Mouse (Mus musculus): ENCODE measurements at regions not wholly inside any gene's neighbourhood (a gene's known extent, or its start where the extent isn't known, plus 50 kb on each side); places are given as distances from the start of the nearest gene placed in this dataset.

DNA sequence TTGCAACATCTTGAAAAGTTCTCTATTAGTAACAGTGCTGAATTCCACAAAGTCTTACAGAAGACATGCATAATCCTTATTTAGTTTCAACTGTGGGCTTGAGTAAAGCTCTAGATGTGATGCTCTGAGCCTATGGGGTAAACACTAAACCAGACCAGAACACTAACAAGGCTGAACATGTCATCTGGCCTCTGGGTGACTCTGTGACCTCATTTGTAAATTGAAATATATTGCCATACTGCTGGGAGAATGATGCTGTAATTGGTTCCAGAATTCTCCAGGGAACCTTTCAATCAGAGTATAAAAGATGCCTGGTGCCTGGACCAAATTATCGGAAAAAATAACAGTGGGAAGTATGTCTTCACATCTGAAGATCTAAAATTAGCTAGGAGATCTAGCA lies 309.9 kb upstream of the Megf9 start:
- no peak for DNase-seq (ENCODE audit: low spot score)

DNA sequence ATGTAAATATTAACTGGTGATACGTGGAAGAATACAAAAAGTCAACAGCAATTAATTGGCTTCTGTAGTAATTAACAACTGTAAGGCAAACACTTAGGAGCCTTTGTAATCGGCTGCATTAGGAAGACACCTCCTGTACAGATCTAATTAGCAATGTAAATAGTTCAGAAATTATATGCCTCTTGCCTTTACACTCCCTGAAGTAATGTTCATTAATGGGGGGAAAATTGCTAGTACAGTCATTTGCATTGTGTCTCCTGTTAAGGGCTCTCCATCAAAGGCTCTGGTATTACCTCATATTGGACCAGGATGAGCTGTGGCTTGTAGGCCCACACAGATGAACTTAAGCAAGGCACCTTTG lies 276.1 kb upstream of the Megf9 start:
- DNase-seq (ENCODE audit: low spot score) = no peak

DNA sequence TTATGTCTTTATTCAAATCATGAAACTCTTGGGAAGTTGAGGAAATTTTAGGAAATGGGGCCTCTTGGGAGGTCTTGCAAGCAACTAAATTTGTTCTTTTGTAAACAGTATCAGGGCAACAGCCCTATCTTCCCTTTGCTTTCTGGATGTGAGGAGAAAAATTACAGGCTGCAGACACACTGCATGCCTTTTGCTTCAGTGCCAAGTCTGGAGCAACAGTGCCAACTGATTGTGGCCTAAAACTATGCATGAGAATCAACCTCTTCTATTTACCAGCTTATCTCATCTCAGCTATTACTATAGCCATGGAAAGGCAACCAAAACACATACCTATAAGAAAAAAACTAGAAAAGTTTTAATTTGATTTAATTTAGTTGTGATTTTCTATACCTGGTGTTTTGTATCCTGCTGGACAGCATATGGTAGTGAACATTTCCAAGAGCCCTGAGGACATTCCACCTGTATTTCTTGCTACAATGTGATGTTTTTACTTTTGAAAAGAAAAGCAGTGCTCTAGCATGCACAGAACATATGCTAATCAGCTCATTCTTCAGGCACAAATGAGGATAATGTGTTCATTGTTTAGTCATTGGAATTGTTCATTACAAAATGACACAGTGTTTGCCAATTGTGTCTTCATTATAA lies 275.6 kb upstream of the Megf9 start:
- no peak for DNase-seq (ENCODE audit: low spot score)

DNA sequence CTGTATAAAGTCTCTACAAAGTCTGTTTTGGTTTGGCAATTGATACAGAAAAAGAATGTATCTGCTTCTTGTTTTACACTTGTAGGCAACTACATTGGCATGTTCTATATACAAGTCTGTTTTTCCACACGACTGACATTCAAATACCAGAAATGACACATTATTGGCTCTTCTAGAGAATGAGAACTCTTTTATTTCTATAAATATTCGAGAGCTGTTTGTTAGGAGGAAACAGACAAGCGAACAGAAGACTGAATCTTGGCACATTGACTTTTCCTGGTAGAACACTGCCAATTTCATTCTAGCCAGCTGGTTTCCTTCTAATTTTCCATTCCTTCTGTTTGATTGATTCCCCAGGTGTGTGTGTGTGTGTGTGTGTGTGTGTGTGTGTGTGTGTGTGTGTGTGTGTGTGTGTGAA lies 270.1 kb upstream of the Megf9 start:
- no peak for DNase-seq (ENCODE audit: low spot score)

DNA sequence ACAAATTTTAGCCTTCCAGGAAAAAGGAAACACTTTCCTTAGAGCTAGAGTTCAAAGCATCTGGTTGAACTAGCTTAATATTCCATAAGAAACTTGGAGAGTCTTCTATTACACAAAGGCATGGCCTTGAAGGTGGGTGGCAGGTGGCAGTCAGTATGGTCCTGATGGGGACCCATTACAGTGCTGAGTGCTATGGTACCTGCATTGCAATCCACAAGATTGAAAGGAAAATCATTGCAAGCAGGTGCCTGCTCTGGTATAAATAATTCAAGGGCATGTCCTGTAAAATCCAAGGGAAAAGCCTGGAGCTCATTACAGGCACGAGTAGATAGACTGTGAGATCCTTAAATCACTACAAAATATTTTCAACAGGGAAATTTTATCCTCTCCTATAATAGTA lies 263.7 kb upstream of the Megf9 start:
- DNase-seq (ENCODE audit: low spot score) = no peak

DNA sequence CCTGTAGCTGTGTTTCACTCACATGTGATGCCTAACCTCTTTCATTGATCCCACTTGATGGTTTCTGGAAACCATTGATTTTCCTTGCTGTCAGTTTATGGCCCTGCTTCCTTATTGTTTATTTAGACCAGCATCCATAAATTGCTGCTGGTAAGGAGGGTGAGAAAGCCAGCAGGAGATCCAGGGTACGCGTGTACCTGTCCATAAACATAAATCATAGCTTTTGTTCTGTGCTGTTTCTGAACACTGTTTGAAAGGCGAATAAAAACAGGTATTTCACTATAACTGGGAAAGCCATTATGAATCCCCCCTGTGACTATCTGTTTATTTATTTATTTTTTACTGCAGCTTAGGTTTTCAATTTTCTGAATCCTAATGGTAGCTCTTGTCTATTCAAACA lies 263.1 kb upstream of the Megf9 start:
- DNase-seq (ENCODE audit: low spot score) = no peak

DNA sequence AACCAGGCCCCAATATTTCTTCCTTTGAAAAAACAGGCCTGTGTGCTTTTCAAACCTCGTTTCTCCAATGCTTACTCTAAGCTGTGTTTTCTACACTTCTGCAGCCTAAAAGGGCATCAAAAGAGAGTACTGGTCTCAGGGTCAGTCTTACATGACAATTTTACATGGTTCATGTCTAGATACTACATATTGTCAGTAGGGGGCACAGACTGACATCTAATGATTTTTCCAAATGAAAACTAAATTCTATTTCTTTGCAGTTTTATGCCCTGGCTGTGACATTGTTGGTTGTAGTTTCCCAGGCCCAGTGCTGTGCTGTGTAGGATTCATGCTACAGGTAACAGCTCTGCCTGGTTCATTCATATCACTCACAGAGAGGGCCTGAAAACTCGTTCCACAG lies 248.7 kb upstream of the Megf9 start:
- DNase-seq (ENCODE audit: low spot score) = peak; percentile 16

DNA sequence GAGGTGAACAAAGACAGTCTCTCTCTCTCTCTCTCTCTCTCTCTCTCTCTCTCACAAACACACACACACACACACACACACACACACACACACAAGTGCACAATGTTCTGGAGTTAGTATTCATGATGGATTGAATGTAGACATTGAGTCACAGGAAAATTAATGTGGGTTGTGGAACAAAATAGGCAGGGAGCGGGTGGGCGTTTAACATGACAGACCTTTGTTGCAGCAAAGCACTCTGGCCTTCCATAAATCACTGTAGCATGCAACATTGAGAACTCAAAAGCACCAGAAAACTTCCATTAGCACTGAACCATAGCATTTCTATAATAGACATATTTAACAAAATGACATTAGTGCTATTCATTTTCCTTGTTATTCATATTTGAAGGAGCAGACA lies 246.8 kb upstream of the Megf9 start:
- DNase-seq (ENCODE audit: low spot score) = no peak

DNA sequence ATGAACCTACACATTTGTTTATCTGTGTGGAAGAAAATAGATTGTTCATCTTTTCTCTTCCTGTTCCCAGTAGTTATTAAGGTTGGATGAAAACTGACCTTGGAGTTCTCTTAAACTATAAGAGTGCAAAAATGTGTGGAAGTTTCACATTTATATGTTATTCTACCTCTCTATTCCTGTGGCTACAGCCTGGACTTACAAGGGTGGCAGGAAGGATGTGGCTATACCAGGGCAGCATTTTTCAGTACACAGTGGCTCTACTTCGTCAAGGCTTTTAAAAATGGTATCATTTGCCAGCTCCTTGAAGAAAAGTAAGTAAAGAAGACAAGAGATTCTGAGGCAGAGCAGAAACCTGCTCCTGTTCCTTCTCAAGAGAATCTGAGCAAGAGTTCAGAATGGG lies 241.5 kb upstream of the Megf9 start:
- DNase-seq (ENCODE audit: low spot score) = no peak

DNA sequence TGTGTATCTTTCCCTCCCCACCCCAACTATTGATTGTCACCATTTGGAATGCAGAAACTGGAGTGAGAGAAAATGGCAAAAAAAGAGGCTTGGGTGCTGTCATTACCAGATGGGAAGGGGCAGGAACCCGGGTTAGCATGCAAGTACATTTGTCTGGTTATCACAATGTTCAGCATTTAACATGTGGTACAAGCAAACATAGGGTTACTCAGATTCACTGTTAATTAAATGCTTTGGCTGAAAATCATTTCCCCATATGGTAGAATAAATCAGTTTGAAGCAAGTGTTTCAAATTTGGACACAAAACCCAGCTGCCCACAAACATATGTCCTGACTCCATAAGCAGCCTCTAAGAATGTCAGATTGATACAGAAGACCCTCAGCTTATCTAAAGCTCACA lies 208.6 kb upstream of the Megf9 start:
- no peak for DNase-seq (ENCODE audit: low spot score)

DNA sequence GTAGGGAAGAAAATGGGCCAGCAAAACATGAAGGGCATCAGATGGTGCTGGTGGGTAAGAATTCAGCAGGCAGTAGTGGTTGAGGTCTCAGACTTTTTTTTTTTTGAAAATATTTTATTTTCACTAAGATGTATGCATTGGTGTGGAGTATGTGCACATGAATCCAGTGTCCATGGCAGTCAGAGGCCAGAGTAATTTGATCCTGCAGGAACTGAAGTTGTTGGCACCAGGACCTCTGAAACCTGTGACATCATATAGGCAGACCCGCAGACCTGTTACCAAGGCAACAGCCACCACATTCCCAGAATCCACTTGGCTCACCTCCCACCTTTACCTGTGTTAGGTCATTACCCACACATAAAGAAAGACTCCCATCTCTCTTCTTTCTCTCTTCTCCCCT lies 207.2 kb upstream of the Megf9 start:
- no peak for DNase-seq (ENCODE audit: low spot score)

DNA sequence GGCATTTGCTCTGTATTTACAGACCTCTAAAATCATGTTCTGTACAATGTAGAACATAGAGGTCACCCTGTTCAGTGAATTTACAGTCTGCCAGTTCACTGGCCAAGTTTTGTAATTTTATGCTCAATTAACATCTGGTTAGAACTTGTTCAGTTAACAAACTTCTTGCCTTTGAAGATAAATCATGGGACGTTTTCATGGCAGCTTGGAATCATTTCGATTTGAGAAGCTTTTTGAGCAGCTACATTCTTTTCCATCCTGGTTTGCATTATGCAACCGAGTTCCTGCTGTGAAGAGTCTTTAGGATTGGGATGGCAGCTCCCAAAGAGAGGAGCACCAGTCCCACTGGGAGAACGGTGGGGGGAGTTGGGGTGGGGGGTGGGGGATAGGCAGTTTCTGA lies 206.3 kb upstream of the Megf9 start:
- DNase-seq (ENCODE audit: low spot score) = peak; percentile 28

DNA sequence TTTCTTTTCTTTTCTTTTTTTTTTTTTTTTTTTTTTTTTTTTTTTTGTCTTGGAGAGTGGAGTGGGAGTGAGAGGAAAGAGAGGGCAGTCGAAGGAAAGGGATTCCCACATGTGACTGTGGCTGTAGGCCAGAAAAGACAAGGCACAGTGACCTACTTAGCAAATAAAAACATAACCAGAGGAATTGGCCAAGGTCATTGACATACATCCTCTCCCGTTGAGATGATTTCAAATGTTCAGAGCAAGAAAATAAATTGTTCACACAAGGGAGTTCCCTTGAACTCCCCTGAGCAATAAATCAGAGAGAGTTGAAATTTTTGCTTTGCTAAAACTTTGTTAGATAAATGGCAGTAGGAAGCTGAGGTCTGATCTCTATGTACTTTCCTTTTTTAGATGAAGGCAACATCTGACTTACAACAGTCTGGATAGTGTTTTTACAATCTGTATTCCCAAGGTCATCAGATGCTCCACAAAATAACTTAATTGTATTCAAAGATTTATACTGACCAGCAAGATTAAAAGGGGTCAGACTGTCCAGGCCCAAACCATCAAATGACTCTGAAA lies 174.4 kb upstream of the Megf9 start:
- DNase-seq (ENCODE audit: low spot score) = no peak

DNA sequence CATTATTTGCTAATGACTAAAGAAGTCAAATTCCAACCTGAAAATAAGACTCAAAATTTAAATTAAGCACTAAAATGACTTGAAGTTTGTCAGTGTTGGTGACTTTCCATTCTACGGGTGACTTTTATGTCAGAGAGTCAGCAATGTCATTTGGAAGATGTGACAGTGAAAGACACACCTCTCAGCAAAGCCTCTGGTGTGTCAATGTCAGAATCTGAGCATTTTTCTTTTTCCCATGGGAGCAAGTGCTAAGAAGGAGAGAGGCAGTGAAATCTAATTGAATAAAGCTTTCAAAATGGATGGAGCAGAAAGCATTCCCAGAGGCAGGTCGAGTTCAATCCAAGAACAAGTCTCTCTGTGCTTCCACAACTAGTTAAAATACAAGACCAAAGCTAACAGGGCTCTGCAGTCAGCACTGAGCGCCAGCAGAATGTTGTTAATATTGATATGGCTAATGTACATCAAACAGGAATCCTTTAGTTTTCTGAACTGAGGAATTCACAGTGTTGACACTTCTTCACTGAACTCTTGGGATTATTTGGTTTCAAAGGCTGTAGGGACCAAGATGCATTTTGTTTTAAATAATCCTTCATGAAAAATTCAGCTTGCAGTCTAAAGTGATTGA lies 170.4 kb upstream of the Megf9 start:
- peak; percentile 44 for DNase-seq (ENCODE audit: low spot score)

DNA sequence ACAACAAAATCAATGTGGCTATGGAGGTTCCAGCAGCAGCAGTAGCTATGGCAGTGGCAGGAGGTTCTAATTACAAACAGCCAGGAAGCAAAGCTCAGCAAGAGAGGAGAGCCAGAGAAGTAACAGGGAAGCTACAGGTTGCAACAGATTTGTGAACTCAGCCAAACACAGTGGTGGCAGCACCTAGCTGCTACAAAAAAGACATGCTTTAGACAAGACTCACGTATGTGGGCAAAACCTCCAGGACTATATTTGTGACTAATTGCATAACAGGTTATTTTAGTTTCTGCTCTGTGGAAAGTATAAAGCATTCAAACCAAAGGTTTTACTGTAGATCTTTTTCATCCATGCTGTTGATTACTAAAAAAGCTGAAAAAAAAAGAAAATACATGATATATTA lies 166.1 kb upstream of the Megf9 start:
- DNase-seq (ENCODE audit: low spot score) = no peak

DNA sequence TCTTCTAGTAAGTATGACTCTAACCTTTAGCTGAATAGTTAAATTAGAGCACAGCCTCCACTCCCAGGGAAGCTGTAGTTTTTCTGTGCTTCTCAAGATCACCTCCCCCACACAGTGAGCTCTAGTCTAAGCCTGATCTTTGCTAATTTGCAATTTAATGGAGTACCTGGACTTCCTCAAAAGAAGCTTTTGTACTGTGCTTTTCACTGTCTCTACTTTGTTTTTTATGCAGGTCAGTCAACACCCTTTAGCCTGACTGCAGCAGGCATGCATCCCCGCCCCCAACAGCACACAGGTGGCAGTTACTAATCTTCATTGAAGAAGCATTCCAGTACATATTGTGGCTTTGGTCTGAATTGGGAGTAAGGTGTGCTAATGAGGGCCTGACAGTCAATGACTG lies 129.4 kb upstream of the Megf9 start:
- no peak for DNase-seq (ENCODE audit: low spot score)

DNA sequence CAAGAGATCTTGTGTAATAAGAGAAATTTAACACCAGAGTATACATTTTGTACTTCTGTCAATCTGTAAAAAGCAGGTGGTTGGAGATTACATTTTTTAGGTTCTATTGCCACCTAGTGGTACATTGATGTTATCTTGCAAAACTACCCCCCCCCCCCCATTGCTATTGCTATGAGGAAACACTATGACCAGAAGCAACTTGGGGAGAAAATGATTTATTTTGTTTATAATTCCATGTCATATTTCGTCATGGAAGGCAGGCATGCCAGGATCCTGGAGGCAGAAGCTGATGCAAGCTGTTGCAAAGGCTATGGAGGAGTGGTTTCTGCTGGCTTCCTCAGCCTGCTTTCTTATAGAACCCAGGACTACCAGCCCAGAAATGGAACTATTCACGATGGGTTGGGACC lies 86.6 kb upstream of the Megf9 start:
- peak; percentile 59 for DNase-seq (ENCODE audit: low spot score)

DNA sequence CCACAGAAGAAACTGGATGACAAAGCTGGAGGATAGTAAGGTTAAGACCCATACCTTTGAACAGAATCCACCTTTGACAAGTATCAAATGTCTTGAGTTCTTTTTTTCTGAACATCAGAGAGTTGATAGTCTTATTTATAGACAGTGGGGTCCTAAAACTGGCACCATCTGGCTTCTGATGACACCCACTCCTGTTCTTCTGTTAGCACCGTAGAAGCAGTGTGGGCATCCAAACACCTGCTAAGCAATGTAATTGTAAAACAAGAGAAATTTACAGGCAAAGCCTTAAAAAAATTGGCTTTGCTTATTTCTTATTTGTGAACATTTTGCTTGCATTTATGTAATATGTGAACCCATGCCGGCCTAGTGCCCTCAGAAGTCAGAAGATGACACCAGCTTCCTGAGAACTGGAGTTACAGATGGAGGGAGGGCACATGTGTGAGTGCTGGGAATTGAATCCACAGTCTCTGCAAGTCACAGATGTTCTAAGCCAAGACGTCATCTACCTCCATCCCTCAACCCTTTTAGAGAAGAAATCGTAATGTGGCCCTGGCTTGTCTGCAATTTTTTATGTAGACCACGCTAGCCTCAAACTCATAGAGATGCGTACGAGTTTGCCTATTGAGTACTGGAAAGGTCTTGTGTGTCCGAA lies 85.0 kb upstream of the Megf9 start:
- DNase-seq (ENCODE audit: low spot score) = no peak

DNA sequence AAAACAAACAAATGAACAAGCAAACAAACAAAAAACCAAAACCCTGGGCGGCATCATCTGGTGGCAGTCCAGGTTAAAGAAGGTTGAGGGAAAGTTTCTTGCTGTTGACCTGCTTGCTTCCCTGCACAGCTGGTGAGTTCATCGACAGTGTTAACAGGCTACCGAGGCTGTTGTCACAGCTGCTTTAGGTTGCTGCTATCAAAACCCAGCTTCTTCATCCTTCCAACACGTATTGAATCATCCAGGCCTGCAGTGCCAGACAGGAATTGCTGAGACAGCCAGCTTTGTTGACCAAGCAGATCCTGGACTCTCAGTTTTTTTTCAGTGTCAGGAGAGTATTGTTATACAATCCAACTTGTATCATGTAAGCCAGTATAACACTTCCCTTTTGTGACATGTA lies 81.0 kb upstream of the Megf9 start:
- DNase-seq (ENCODE audit: low spot score) = no peak

DNA sequence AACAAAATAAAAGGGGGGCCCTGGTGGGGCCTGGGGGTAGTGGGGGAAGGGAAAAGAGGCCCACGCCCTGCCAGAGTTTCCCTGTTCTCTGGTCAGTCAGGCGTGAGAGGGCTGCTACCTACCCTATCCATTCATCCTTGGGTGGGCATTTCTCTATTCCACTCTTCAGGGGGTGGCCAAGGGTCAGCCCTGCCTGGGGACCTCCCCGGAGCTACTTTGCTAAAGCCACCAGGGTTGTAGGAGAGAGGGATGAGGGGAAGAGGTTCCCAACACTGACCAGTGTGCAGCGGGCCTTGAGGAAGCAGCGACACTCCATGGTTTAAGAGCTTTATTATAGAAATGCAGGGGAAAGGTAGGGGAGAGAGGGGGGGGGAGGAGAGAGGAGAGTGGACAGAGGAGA lies 79.6 kb upstream of the Megf9 start:
- no peak for DNase-seq (ENCODE audit: low spot score)

DNA sequence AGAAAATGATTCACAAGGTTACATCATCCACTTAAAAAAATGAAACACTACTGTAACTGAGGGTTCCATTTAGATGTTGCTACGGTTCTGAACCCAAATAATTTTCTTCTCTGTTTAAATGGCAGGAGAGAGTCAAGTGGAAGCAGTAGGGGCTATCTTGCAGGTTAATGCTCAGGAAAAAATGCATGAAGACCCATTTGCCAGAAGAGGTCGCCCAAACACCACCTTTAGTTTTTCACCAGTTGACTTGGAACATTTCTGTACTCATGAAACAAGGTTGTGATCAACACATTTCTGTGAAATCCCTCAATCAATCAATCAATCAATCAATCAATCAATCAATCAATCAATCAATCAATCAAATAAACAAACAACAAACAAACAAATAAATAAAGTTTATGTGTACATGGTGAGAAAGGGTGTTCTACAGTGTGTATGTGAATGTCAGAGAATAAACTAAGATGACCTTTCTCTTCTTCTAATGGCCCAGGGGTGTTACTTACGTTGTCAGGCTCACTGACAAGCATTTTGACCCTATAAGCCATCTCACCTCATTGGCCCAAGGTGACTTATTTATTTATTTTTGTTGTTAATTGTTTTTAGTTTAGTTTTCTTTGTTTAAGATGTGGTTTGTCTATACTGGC lies 68.5 kb upstream of the Megf9 start:
- peak; percentile 81 for DNase-seq (ENCODE audit: low spot score)

DNA sequence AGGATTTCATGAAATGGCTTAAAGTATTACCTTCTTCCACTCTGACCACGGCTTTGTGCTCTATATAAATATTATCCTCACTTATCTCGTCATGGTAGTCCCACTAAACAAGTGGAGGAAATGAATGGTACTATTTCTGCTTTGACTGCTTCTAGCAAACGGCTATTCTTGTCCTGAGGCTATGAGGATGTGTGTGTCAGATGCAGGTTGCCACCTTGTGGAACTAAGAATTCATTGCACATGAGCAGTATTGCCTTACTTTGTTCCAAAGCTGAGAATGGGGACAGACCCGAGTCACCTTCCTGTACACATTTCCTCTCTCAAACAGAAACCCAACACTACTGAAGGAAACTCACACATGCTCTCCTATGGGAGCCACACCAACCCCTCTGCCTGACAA lies 66.5 kb upstream of the Megf9 start:
- DNase-seq (ENCODE audit: low spot score) = peak; percentile 75

Measured in retina, embryonic 14.5 days (tissue).